Mouse (Mus musculus) cerebellum, adult 9-11 months (tissue): ENCODE measurements around the gene Mtrf1.

Source experiments
- DNase-seq: peaks from one replicate; pipeline ENCODE4 v3.0.0; 2022

The Mtrf1 gene

DNA sequence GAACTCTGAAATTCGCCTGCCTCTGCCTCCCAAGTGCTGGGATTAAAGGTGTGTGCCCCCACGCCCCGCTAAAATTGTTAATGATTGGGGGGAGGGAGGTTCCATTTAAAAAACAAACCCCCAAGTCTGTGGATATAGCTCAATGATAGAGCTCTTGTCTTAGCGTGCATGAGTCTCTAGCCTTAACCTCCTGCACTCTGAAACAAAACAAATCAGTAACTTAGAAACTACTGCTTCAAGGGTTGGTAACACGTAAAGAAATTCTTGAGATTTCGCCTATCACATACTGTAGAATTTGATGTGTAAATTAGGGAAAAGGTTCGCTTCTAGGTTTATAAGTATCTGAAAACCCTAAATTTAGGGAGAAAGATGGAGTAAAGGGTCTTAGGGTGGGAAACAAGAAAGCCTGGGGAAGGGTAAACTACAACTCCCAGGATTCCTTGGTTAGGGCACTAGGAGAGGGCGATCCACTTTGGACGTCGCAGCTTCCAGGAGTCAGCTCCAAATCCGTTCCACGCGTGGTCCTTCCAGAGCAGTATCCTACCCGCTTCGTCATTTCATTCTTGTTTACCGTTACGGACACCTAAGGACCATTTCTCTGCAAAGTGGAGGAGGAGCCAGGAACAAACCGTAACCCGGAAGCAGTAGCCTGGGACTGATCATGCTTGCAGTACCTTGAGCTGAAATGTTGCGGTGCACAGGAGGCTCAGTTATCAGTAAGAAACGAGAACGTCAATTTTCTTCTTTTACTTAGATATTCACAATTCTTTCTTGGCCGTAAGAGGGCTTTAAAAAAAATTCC, at the start of gene Mtrf1:
TSS of gene Mtrf1 (plus strand) at position 452 of the 802 bp plus-strand sequence.
- DNase-seq: peak; percentile 80

DNA sequence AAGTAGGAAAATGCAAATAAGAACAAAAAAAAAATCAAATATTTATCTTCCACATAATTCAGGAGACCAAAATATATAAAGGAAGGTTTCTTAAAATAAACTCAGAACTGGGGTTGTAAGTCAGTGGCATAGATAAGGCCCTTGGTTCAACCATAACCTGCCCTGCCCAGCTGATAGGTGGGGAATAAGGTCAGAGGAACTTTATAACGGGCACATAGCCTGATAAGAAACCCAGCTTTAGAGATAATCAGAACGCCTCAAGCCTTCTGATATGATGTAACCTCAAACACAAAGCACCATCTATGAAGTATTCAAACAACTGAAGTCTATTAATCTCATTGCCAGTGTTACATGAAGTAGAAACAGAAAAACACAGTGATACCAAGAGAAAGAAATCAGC, 39.5 kb upstream of the Mtrf1 start:
- DNase-seq: no peak

DNA sequence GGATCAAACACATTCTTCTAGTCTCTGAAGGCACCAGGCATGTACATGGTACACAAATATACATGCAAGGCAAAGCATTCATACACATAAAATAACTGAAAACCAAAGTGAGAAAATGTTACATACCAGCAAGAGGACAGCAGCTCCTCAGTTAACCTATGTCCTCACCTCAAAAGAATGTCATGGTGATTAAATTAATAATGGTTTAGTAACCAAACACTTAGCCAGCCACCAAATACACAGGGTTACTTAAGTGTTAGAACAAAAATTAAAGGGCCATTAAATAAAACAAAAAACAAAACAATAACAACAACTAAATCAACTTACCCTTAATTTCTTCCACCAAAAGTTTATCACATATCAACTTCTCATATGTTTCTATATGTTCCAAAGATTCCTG, 20.5 kb upstream of the Mtrf1 start:
- no peak for DNase-seq

DNA sequence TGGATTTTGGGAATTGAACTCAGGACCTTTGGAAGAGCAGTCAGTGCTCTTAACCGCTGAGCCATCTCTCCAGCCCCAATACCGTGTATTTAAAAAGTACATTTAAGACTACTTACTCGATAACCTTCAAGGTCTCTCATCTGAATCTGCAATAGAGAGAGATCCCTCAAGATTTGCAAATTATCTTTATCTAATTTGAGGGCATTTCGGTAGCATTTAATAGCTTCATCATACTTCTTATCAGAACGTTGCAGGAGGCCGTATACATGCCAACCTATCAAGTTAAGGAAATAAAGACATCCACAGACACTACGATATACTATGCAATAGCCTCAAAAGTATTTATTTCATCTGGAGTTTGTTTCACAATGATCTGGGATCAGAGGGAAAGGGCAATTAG, 14.5 kb upstream of the Mtrf1 start:
- DNase-seq: no peak

GRCm38 (mm10) chr14:79388304-79388703, 9.3 kb upstream of the Mtrf1 start:
- DNase-seq: no peak

- DNase-seq: peak; percentile 65
These were observed 7.9 kb upstream of the Mtrf1 start for GRCm38 (mm10) chr14:79389438-79390264.

DNA sequence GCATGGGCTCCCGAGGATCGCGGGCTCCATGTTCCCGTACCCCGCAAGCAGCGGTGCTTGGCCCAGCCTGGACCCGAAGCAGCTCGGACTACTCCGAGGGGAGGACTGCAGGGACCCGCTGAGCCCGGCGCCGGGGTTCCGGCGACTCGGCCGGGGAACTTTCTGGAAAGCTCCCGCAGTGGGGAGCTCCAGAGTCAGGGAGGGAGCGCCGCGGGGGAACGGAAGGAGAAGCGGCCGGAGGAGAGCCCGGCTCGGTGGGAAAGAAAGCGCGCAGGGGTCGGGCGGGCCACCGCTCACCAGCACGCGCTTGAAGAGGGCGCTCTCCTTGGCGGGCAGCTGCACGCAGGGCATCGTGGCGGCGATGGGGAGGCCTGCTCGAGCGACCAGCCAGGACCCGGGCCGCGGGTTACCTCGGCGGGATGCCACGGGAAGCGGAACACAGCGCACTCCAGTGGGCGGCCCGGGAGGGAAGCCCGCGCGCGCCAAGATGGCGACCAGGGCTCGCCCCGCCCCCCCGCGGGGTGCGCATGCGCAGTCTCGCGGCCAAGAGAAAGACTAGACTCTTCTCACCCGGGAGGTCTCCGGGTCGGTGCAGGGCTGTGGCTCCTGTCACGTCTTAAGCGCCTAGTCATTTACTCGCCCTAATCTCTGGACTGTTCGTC, 7.2 kb upstream of the Mtrf1 start, which contains the start of gene Naa16:
TSS of gene Naa16 (minus strand) at position 514 of the 662 bp plus-strand sequence.
- peak; percentile 92 for DNase-seq

- no peak for DNase-seq
These were observed 4.3 kb upstream of the Mtrf1 start for GRCm38 (mm10) chr14:79393289-79393688.

DNA sequence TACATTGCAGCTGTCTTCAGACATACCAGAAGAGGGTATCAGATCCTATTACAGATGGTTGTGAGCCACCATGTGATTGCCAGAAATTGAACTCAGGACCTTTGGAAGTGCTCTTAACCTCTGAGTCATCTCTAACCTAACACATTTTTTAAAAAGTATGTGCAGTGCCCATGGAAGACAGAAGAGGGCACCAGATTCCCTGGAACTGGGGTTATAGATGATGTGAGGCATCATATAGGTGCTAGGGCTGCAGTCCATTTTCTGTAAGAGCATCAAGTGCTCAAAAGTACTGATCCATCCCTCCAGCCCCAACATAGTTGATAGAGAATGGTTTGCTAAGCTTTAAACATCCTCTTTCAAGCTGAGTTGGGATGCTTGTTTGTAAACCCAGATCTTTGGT, 3.0 kb upstream of the Mtrf1 start:
- DNase-seq: no peak

DNA sequence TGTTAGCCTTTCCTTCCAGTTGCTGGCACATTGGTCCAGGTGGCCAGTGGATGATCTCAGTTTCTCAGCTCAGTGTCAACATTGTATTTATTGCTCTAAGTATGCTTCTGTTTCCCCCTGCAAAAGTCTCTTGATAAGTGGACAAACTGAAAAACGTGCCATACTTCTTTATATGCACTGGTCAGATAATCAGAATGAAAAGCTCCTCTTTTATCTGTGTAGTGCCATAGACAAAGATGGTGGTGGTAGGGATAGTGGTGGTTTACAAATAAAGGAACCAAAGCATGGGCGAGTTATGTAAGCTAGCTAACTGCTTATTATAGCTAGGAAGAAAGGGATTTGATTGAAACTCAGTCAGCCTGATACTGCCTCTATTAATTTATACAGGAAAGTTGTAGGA, 10.1 kb downstream of the Mtrf1 start:
- DNase-seq: no peak

DNA sequence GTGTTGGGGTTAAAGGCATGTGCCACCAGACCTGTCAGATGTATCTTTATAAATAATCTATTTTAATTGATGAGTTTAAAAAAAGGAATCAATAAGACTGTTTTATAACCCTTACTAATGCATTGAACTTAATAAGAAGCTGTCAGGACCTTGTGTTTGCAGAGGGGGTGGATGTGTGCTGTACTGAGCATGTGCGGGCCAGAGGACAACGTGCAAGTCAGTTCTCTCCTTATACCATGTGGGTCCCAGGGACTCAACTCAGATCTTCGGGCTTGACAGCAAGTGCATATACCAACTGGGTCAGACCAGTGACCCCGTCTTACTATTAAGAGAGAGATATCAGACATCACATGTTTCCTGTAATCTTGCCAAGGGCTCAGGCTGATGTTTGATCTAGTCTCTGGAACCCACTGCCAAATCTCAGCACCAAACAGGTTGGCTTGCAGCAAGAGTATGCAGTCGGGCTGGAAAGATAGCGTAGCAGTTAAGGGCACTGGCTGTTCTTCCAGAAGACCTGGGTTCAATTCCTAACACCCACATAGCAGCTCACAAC, 11.8 kb downstream of the Mtrf1 start:
- DNase-seq: no peak

- DNase-seq: no peak
These were observed 13.1 kb downstream of the Mtrf1 start for GRCm38 (mm10) chr14:79410662-79411061.

- no peak for DNase-seq
These were observed 15.5 kb downstream of the Mtrf1 start for GRCm38 (mm10) chr14:79413121-79413520.

DNA sequence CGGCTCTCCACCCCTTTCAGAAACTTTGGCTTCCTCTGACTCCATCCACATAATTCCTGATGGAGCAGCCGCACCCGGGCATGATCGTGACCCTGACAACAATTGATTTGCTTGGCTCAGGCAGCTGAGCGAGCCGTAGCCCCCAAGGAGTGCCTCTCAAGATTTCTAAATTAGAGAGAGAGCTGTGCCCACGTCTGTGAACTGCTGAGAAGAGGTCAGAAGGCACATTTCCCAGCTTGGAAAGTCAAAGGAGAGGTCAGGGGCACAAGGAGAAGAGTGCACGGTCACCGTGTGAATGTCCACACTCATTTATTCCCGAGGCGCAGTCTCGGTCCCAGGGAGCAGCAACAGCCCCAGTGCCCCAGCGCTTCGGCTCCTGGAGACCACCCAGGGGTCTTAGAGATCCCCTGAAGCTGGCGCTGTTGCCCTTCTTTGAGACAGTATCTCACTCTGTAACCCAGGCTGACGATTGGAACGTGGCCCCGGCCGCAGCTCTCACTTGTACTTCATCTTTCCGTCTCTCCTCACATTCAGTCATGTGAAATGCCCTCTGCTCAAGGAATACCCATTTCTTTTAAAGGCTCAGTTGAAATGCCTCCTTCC, 22.6 kb downstream of the Mtrf1 start:
- no peak for DNase-seq

DNA sequence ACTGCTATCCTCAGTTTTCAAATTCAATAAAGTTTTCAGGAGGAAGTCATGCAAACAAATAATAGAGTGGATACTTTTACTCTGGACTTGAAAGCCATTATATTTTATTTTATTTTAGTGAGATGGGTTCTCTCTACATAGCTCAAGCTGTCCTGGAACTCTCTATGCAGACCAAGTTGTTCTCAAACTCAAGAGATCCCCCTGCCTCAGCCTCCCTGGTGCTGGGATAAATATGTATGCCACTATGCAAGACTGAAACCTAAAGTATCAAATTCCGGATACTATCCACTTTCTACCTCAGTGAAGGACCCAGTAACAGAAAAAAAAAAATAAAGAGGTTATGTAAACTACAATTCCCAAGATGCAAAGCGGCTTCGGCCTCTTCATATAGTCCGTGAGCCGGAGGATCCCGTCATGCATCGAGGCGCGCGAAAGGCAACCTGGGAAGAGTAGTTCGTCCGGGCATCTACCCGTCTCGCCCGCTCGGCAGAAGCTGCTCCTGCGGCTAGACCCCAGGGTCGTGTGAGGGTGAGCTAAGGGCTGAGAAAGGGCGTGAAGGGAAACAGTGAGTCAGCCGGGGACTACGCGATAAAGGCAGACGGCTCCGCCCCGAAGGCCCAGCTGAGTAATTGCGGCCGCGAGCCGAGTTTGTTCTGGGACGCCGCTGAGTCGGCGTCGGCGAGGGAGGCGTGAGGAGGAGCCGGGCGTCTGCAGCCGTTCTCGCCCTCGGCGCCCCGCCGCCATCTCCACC, 28.6 kb downstream of the Mtrf1 start, which contains the start of gene Kbtbd7:
TSS of gene Kbtbd7 (plus strand) at position 533 of the 751 bp plus-strand sequence.
- DNase-seq: peak; percentile 91

GRCm38 (mm10) chr14:79426730-79427365, 29.3 kb downstream of the Mtrf1 start:
- DNase-seq: peak; percentile 55

DNA sequence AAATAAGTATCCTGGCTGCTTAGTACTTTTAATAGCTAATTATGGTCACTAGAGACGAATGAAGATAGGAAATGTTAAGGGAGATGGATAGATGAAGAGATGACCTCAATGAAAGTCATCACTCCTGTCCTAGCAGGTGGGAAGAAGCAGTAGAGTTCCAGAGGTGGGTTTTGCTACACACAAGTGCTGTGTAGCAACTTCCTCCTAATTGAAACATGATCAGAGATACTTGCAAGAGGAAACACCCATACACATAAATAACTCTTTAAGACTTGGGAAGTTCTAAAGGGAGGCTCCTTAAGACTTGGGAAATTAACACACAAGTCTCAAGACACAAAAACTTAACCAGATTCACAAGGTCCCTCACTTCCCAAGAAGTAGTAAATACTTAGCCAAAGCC, 36.5 kb downstream of the Mtrf1 start:
- DNase-seq: no peak

DNA sequence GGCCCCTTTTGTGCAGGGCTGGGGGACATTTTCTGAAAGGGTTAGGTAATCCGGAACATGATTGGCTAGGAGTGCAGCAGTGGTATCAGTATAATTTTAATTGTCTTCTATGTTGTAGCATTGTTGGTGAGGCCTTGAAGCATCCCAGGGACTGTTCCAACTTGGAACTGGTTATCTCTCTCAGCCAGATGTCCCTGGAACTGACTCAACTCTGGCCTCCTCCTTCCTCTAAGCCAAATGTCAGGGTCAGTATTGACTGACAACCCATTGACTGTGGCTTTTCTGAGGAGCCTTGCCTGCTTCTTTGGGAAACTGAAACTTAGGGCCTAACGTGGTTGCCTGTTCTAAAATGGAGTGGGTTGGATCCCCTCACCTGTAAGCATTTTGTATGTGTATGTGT, 43.1 kb downstream of the Mtrf1 start:
- DNase-seq: no peak

GRCm38 (mm10) chr14:79441441-79441840, 43.9 kb downstream of the Mtrf1 start:
- no peak for DNase-seq

- no peak for DNase-seq
These were observed 47.0 kb downstream of the Mtrf1 start for GRCm38 (mm10) chr14:79444601-79445000.

- no peak for DNase-seq
These were observed 47.6 kb downstream of the Mtrf1 start for GRCm38 (mm10) chr14:79445055-79445620.
